Mouse (Mus musculus) lung, adult 18-20 months (tissue): ENCODE data around the gene Gdnf.
A peak's percentile ranks its signal among the peaks of the same experiment; 100 is the strongest.

Source experiments
- DNase-seq, 2 experiments: peaks; one replicate each; pipeline ENCODE4 v3.0.0; 2022; ENCODE audit warnings: mixed read lengths in 2 of 2

Gene Gdnf

DNA sequence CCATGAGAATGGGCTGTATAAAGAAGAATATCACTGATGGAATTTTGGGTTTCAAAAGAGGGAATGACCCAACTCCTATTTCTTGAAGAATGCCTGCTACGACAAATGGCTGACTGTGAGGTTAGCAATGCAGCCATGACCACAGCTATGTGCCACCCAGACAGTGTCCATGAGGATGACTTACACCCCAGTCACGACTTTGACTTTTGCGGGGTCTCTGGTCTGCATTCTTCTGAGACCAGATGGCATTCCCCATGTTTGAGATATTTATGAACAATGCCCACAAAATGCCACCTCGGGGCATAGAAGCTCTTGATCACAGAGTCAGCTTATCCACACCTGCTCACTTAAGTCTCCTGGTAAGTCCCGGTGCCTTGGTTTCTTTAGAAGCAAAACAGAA is 52.2 kb downstream of the Gdnf start:
- no peak for DNase-seq

DNA sequence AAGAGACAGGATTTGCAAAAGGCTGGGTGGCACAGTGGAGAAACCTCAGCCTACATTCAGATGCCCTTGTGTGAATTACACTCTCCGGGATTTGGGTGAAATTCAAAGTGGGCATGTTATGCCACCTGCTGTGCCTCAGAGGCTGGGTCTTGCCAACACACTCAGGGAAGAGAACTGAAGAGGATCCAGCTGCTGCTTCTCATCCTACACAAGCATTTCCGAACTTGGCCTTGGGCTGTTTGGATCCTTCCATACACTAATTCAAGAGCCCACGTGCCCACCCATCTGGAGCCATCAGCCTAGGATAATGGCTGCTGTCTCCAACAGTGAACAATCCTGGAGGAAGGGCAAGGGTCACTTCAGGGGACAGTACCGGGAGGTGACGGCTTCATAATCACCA is 52.7 kb downstream of the Gdnf start:
- no peak for DNase-seq

DNA sequence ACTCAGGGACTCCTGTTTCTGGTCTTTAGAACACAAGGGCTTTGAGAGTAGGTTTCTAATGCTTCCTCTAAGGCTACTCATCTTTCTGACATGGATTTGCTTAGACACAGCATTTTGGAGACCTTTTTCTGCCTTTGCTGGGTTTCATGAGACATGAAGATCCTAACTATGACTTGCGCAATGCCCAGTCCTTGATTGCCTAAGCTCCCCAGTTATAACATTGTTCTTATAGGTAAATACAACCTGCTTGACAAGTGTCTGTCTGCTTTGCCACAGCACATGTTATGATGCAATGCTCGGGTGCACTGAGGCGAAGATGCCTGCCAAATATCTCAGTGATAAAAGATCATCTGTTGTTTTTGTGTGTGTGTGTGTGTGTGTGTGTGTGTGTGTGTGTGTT is 54.7 kb downstream of the Gdnf start:
- no peak for DNase-seq

DNA sequence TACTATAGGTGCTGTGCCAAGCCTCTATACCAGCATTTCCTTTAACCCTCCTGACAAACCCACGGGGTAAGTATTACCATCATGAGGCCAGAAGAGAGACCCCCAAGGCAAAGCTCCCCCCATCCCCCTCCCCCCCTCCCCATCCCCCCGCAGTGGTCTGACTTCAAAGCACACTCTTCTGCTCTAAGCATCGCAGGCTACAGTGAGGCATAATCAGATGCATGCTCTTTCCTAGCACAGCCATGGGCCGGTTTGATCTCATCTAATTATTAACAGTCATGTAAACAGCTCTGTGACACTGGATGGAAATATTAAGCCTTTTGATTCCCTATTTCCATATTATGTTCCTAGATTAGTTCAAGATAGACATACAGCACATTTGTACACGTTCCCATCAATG is 61.8 kb downstream of the Gdnf start:
- DNase-seq, result no peak

DNA sequence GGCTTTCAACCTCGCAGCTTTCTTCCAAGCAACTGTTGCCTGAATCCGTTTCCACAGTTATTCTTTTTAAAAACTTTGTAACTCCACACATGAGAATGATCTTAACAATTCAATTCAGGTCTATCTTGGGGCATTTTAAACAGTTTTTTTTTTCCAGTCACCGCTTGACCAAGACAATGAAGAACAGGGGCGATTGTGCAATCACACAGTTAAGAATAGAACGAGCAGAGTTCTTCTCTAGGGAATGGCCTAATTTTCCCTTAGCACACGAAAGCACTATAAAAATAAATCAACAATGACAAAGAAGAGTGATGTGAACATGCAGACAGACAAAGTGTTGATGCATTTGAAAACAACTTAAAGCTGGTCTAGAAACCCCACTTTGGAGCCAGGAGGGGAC is 65.2 kb downstream of the Gdnf start:
- DNase-seq, result no peak

DNA sequence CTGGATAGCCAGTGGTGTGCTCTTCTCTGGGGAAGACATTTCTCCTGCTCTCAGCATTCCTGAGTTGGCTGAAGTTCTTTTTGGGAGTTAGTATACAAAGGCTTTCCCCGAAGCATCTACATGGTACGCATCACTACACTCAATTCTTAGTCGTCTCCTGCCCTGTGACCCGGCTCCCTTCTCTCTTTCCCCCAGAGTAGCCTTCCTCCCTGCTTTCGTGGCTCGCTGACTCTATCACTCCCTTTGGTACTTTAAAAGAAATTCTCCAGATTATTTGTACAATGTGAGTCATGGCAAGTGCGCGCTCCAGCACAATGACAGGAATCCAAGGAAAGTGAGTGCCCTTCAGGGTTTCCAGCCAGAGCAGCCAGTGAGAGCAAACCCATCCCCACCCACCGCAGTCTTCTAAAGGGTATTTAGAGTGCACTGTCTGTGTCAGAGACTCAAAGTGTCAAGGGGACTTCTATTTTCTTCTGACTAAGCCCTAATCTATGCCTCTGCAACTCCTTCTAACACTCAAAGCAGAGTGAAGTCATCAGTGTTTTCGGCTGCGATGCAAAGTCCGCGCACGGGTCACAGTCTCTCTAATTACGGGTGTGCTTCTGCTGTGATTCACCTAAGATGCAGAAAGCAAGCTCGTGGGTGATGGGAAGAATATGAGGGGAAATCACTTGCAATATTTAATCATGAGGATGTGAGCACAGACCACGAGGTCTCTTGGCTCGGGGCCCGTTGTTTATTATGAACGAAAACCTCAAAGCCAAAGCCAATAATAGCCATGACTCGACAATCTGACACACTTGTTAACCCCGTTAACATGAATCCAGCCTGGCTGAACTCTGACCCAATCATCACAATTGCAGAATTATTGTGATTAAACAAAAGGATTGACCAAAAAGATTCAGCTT is 67.2 kb downstream of the Gdnf start:
- peak; percentile 42 to 44 for DNase-seq

DNA sequence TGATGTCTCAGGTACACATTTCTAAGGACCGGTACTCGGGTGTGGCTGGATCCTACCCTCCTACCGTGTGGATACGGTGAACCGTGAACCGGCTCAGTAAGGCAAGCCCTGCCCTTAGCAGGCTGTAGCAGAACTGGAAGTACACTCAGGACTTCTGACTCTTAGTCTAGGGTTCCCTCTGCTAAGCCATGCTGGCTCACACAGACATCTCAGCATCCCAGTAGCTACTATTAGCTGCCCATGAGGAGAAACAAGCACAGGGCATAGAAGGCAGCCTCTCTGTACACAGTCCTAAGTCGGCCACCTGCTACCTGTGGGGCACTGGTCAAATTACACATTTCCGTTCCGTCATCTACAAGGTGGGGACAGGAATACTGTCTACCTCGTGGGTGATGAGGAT is 68.2 kb downstream of the Gdnf start:
- DNase-seq, result no peak

DNA sequence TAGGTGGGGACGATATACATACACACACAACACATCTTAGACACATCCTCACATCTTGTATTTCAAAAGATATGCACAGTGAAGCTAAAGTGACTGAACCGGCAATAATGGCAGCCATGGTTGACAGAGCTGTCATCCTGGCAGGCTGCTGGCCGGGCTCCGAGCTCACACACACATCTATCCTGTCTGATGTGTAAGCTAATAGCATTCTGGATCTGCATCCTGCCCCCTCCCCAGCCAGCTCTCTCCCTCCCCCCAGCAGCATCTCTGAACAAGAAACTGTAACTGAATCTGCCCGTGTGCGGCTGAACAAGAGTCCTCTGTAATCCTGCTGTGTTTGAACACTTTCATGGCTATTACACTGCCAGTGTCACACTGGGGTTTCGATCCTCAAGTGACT is 69.3 kb downstream of the Gdnf start:
- DNase-seq, result no peak

DNA sequence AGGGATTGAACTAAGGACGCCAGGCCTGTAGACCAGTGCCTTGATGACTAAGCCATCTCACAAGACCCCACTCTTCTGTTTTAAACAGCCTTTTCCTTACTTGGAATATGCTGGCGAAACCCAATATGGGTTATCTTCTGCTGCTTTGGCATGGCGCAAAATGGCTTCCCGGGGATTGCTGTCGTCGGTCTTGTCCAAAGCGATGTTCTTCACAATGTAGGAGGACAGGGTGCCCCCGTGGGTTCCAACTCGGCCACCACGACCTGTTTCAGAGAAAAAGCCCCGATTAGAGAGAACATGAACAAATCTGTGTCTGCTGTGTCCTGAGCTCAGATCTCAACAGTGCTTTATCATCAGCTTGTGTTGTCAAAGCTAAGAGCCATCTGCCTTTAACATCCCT is 73.5 kb downstream of the Gdnf start:
- no peak for DNase-seq

DNA sequence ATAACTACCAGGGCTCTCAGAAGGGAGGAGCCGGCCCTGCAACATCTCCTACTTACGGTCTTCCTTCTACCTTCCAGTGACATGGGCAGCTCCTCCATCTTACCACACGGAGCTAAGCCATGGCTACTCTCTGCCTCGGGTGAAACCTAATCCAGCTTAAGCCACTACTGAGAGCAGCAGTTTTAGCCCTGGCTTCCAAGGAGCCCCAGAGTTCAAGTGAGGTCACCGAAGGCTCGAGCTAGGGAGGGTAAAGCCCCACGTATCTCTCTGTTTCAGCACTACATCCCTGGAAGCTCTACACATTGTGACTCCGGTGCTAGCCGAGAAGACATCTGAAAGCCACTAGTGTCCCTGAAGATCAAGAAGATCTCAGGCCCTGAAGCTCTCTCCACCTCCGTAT is 74.5 kb downstream of the Gdnf start:
- no peak for DNase-seq

DNA sequence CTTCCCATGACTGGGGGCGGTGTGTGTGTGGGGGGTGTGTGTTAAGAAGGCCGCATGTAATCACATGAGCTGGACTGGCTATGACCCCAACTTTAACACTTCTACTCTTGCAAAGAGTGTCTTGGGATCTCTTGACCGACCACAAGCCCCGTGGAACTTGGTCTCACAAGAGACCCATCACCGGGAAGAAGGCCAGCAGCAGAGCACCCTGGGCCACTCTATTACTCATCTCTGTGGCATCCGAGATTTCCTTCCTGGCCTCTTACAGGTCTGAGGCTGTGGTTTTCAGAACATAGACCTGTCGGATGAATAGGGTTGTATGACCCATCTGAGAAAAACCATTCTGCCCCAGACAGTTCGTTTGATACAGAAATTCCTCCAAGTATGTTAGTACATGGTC is 75.9 kb downstream of the Gdnf start:
- DNase-seq, result no peak
